Mouse (Mus musculus): ENCODE measurements around the gene Nxpe3.

DNA sequence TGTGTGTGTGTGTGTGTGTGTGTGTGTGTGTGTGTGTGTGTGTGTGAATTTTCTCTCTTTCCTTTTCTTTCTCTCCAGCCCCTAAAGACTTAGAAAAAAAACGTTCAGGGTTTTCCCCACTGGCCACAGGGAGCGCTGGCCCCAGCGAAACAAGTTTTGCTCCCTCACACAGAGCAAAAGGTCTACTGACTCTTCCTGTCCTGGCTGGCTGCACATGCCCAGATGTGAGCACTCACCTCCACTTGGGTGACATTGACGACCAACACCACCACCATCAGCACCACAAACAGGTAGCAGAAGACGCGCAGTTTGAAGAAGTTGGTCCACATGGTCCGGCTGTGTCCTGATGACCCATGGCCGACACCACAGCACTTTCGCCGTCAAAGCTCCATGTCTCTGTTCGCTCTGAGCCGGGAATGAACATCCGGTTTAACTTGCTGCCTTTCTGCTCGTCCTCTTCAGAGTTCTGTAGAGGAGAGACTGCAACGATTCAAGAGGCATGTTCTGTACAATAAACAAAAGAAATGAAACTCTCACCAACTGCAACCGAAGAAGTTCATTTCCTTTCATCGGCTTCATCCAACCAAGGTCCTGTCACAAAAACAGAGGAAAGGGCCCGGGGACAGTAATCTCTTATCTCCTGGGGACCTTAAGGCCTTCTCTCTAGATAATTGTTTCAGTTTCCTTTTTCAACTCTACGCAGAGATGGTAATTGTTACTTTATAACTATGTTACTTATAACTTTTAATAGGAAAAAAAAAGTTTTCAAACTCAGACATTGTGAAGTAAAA is 4.5 kb downstream of the Nxpe3 start:
- TF ChIP-seq POLR2A (IDR thresholded peaks at IDR 0.05; ENCODE audit: insufficient read depth, low read depth, low read length) (no peak), CTCF (IDR thresholded peaks at IDR 0.05) (no peak), EP300 (IDR thresholded peaks at IDR 0.05; ENCODE audit: insufficient read depth, low read depth, low read length) (no peak)
